Mouse (Mus musculus) MEL (cell line): ENCODE results near the gene Stab2.

Source experiments
- CHD2 ChIP-seq: IDR thresholded peaks from 2 replicates; pipeline ENCODE4 v1.6.1; 2011; ENCODE audit warnings: low read length, improper control_type of control experiment
- CTCF ChIP-seq, 3 experiments: IDR thresholded peaks in 2 of 3; conservative IDR thresholded peaks in 1 of 3; 2 replicates each; pipeline ENCODE4 v1.5.1; 2011 to 2012; ENCODE audit warnings: low read length in 3 of 3, low read depth in 2 of 3, mild to moderate bottlenecking in 2 of 3, improper control_type of control experiment in 1 of 3, inconsistent platforms in 1 of 3, mixed read lengths in 1 of 3, moderate library complexity in 1 of 3; ENCODE audit not compliant: control insufficient read depth in 1 of 3, insufficient read depth in 1 of 3, poor library complexity in 1 of 3, severe bottlenecking in 1 of 3
- GATA1 ChIP-seq: IDR thresholded peaks from 2 replicates; pipeline ENCODE4 v1.6.1; 2011; ENCODE audit warnings: low read depth, low read length, improper control_type of control experiment
- MAZ ChIP-seq: IDR thresholded peaks from 2 replicates; pipeline ENCODE4 v1.6.1; 2012; ENCODE audit warnings: low read depth, mild to moderate bottlenecking, inconsistent platforms, low read length, improper control_type of control experiment
- NELFE ChIP-seq: IDR thresholded peaks from 2 replicates; pipeline ENCODE4 v1.6.1; 2011; ENCODE audit warnings: low read depth, low read length, improper control_type of control experiment
- POLR2A ChIP-seq, 2 experiments: IDR thresholded peaks; 2 replicates each; pipeline ENCODE4 v1.6.1; 2011 to 2012; ENCODE audit warnings: low read length in 2 of 2, mild to moderate bottlenecking in 2 of 2, control low read depth in 1 of 2, improper control_type of control experiment in 1 of 2, low read depth in 1 of 2, moderate library complexity in 1 of 2; ENCODE audit not compliant: control insufficient read depth in 1 of 2, insufficient read depth in 1 of 2, poor library complexity in 1 of 2
- SIN3A ChIP-seq: IDR thresholded peaks from 2 replicates; pipeline ENCODE4 v1.6.1; 2012; ENCODE audit warnings: low read length, improper control_type of control experiment, inconsistent platforms
- USF1 ChIP-seq: IDR thresholded peaks from 2 replicates; pipeline ENCODE4 v1.6.1; 2014; ENCODE audit warnings: low read depth, mild to moderate bottlenecking, inconsistent platforms, low read length, improper control_type of control experiment, moderate library complexity
- ZKSCAN1 ChIP-seq: IDR thresholded peaks from 2 replicates; pipeline ENCODE4 v1.6.1; 2012; ENCODE audit warnings: low read depth, mild to moderate bottlenecking, inconsistent platforms, low read length, improper control_type of control experiment, moderate library complexity

DNA sequence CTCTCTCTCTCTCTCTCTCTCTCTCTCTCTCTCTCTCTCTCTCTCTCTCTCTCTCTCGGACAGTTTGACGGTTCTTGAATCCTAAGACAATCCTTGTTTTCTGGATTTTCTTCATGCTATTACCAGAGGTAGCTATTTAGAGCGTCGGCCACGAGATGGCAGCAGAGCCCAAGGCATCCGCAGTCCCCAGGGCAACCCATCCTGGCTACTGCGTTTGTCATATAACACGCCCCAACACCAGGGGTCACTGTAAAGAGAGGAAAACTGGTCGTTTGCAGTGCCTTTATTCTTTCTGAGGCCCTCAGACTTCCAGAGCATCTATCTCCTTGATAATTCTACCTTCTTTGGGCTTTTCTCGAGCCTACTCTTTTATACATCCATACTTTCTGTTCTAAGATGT lies 17.1 kb upstream of the Stab2 start:
- TF ChIP-seq NELFE, result no peak
- peak; percentile 71 to 99 (median 98) for TF ChIP-seq CTCF (IDR thresholded peaks at IDR 0.05 in 2 of 3, conservative IDR thresholded peaks at IDR 0.05 in 1 of 3; ENCODE audit: control insufficient read depth in 1 of 3, insufficient read depth in 1 of 3, low read depth in 2 of 3, low read length in 3 of 3, poor library complexity in 1 of 3, severe bottlenecking in 1 of 3)
- TF ChIP-seq USF1, result no peak
- TF ChIP-seq SIN3A, result 0 out of 2 replicates have a peak, but pooled peaks have one; percentile 29
- TF ChIP-seq POLR2A (IDR thresholded peaks at IDR 0.05; ENCODE audit: control insufficient read depth in 1 of 2, insufficient read depth in 1 of 2, low read depth in 1 of 2, low read length in 2 of 2, poor library complexity in 1 of 2), result no peak
- 0 out of 2 replicates have a peak, but pooled peaks have one; percentile 32 for TF ChIP-seq MAZ
- no peak for TF ChIP-seq GATA1
- TF ChIP-seq ZKSCAN1, result no peak
- no peak for TF ChIP-seq CHD2
